8 mouse cellular contexts compared by ENCODE assay signal in the genomic region with DNA sequence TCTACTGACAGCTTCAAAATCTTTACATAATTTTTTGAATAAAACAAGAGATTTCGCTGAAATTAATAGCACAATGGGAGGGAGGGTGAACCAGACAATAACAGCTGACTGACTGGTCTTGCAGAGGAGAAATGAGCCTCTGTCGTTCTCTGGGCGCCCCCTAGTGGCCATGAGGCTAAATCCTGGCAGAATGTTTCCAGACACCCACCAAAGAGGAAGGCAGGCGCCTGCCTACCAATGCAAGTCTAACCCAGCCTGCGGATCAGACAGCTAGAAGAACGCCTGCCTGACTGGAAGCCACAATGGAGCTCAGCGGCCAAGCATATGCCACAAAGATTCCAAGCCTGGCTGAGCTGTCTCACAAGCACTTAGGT. TPM values are rescaled to one million over a fixed set of nuclear protein-coding genes. Genes with fewer than 3 reads are reported as not detected.
DNase-seq lines count a peak whose midpoint lies in the region; ATAC-seq and TF ChIP-seq lines count a peak whose summit lies in the region.

No protein-coding gene starts in this region.

- no peak for DNase-seq in G1E (ENCODE audit: low spot score)
- DNase-seq in cerebellum, adult 18-20 months: peak; percentile 99
- DNase-seq in hindbrain, embryonic 10.5 days (ENCODE audit: low spot score): peak; percentile 97
- DNase-seq in layer of hippocampus, adult 9-10 months (ENCODE audit: low spot score): peak; percentile 99
- peak; percentile 96 for DNase-seq in ovary, postnatal 10 days (ENCODE audit: low spot score)
- peak; percentile 84 for DNase-seq in thymus, postnatal 0 days (ENCODE audit: low spot score)

- peak overlapping the region; percentile 49; the same call in 1 of the 2 replicates for H3K9ac ChIP-seq in lung, embryonic 16.5 days (ENCODE audit: low read length)

- H3K4me1 ChIP-seq in G1E (ENCODE audit: insufficient read depth, low read depth, low read length): no peaks in the 10 kb centered on the region
- peaks cover 81% of the 10 kb centered on the region for H3K4me1 ChIP-seq in hindbrain, embryonic 10.5 days (replicated peaks)
- peaks cover 23% of the 10 kb centered on the region for H3K4me1 ChIP-seq in lung, embryonic 16.5 days (replicated peaks; ENCODE audit: control insufficient read depth, insufficient read depth, low read length)

- no peaks in the 10 kb centered on the region; the same call in 1 of the 2 replicates for H3K27me3 ChIP-seq in G1E (ENCODE audit: insufficient read depth, low read length)
- H3K27me3 ChIP-seq in hindbrain, embryonic 10.5 days (ENCODE audit: insufficient read depth, poor library complexity, severe bottlenecking): no peaks in the 10 kb centered on the region
- H3K27me3 ChIP-seq in lung, embryonic 16.5 days (ENCODE audit: control insufficient read depth, insufficient read depth, low read depth, low read length): no peaks in the 10 kb centered on the region

- TF ChIP-seq CTCF in G1E (IDR thresholded peaks at IDR 0.05; ENCODE audit: low read depth, low read length): peak; percentile 30; the same call in 1 of the 2 replicates

- peak overlapping the region; percentile 100 for H3K27ac ChIP-seq in hindbrain, embryonic 10.5 days
- H3K27ac ChIP-seq in lung, embryonic 16.5 days (ENCODE audit: low read length): no peak overlapping the region; the same call in 1 of the 2 replicates

- 0% methylated on average over 7 of the region's 7 CpGs for WGBS in hindbrain, embryonic 10.5 days
- WGBS in lung, embryonic 16.5 days: 0% methylated on average over 7 of the region's 7 CpGs

- H3K36me3 ChIP-seq in G1E (replicated peaks): no peaks in the 10 kb centered on the region
- peaks cover 28% of the 10 kb centered on the region for H3K36me3 ChIP-seq in hindbrain, embryonic 10.5 days
- H3K36me3 ChIP-seq in lung, embryonic 16.5 days (ENCODE audit: control insufficient read depth, insufficient read depth, low read length): no peaks in the 10 kb centered on the region

- peak overlapping the region; percentile 79 for H3K4me2 ChIP-seq in lung, embryonic 16.5 days (ENCODE audit: low read depth, low read length)

- no peak overlapping the region for H3K4me3 ChIP-seq in G1E (ENCODE audit: low read depth, low read length)
- H3K4me3 ChIP-seq in hindbrain, embryonic 10.5 days: peak overlapping the region; percentile 95
- peak overlapping the region; percentile 79 for H3K4me3 ChIP-seq in lung, embryonic 16.5 days (ENCODE audit: low read length)

- H3K9me3 ChIP-seq in G1E (replicated peaks): peaks cover 67% of the 10 kb centered on the region
- H3K9me3 ChIP-seq in hindbrain, embryonic 10.5 days: no peaks in the 10 kb centered on the region
- H3K9me3 ChIP-seq in lung, embryonic 16.5 days (ENCODE audit: control insufficient read depth, low read length): no peaks in the 10 kb centered on the region

- no peak for ATAC-seq in G1E (ENCODE audit: extremely low read depth, insufficient number of reproducible peaks, low FRiP score, poor library complexity, severe bottlenecking)
- ATAC-seq in frontal cortex, adult (ENCODE audit: low TSS enrichment): peak; percentile 62
- peak; percentile 31; the same call in 1 of the 2 replicates for ATAC-seq in lung, embryonic 16.5 days (ENCODE audit: low read depth)

RNA-seq across cellular contexts. Expression of gene Nuak1, which starts 2.4 kb away (rescaled TPM):
- total RNA-seq in G1E (2014; fragmentation: Nextera tagmentation): not detected in 2 replicates
- 0.11 TPM in 1 of 2 replicates, not detected in the other for total RNA-seq in G1E (2017)
- not detected in 2 replicates for polyA plus RNA-seq in G1E (2012)
- polyA plus RNA-seq in hindbrain, embryonic 10.5 days (2016; fragmentation: Nextera tagmentation; extraction: Ambion mirVana): 3.1 and 3.7 TPM in 2 replicates
- 2.2 and 2.6 TPM in 2 replicates for polyA plus RNA-seq in lung, embryonic 16.5 days (2015; fragmentation: Nextera tagmentation; extraction: Ambion mirVana)
- polyA plus RNA-seq in thymus, postnatal 0 days (2015; fragmentation: Nextera tagmentation; extraction: Ambion mirVana): 0.50 and 0.73 TPM in 2 replicates
